Mouse (Mus musculus) C2C12 (cell line): Measurements from ENCODE around the gene 4930503B20Rik. TPM values are rescaled to one million over a fixed set of nuclear protein-coding genes. Genes with fewer than 3 reads are reported as not detected.

Experiments
- H3K27me3 ChIP-seq: one replicate; pipeline ENCODE4 v1.6.1; 2011; ENCODE audit not compliant: control insufficient read depth, insufficient read depth, insufficient read length
- H3K36me3 ChIP-seq: one replicate; pipeline ENCODE4 v1.6.1; 2011; ENCODE audit not compliant: control insufficient read depth, insufficient read depth
- H3K4me3 ChIP-seq: one replicate; pipeline ENCODE4 v1.5.1; 2011; ENCODE audit warnings: mild to moderate bottlenecking, control low read depth; ENCODE audit not compliant: poor library complexity, insufficient read depth, severe bottlenecking
- H3K79me2 ChIP-seq: one replicate; pipeline ENCODE4 v1.6.1; 2011; ENCODE audit not compliant: control insufficient read depth, insufficient read depth
- H3K79me3 ChIP-seq: one replicate; pipeline ENCODE4 v1.6.1; 2011; ENCODE audit warnings: low read depth, control low read depth
- H3ac ChIP-seq: one replicate; pipeline ENCODE3; 2011; ENCODE audit warnings: low read depth; ENCODE audit not compliant: control insufficient read depth, insufficient read length
- CEBPB ChIP-seq: IDR thresholded peaks from one replicate; pipeline ENCODE4 v1.6.1; 2011; ENCODE audit warnings: low read depth, mild to moderate bottlenecking, control low read depth, moderate library complexity
- CTCF ChIP-seq: IDR thresholded peaks from one replicate; pipeline ENCODE4 v1.5.1; 2011; ENCODE audit not compliant: control insufficient read depth, insufficient read depth, insufficient read length
- FOSL1 ChIP-seq: IDR thresholded peaks from one replicate; pipeline ENCODE4 v1.8.0; 2011; ENCODE audit warnings: mild to moderate bottlenecking, low read length; ENCODE audit not compliant: poor library complexity, insufficient read depth, severe bottlenecking
- MAX ChIP-seq: IDR thresholded peaks from one replicate; pipeline ENCODE4 v1.6.1; 2011; ENCODE audit warnings: mild to moderate bottlenecking, control low read depth
- MYOD1 ChIP-seq: IDR thresholded peaks from one replicate; pipeline ENCODE4 v1.6.1; 2011; ENCODE audit warnings: low read depth; ENCODE audit not compliant: control insufficient read depth, insufficient read length
- MYOG ChIP-seq: IDR thresholded peaks from one replicate; pipeline ENCODE4 v1.6.1; 2011; ENCODE audit not compliant: control insufficient read depth, insufficient read length; ENCODE audit errors: extremely low read depth
- USF1 ChIP-seq: IDR thresholded peaks from one replicate; pipeline ENCODE4 v1.6.1; 2011; ENCODE audit warnings: low read depth, mild to moderate bottlenecking, control low read depth, moderate library complexity
- polyA plus RNA-seq: library from polyadenylated mRNA; unstranded; fragments of >200 nt; fragmentation: generic; extraction: Trizol; gene quantifications from one replicate; pipeline ENCODE4 v1.2.1, GENCODE M21; 2012; ENCODE audit warnings: missing spikeins

The 4930503B20Rik gene
- polyA plus RNA-seq, 1 experiment, result not detected

DNA sequence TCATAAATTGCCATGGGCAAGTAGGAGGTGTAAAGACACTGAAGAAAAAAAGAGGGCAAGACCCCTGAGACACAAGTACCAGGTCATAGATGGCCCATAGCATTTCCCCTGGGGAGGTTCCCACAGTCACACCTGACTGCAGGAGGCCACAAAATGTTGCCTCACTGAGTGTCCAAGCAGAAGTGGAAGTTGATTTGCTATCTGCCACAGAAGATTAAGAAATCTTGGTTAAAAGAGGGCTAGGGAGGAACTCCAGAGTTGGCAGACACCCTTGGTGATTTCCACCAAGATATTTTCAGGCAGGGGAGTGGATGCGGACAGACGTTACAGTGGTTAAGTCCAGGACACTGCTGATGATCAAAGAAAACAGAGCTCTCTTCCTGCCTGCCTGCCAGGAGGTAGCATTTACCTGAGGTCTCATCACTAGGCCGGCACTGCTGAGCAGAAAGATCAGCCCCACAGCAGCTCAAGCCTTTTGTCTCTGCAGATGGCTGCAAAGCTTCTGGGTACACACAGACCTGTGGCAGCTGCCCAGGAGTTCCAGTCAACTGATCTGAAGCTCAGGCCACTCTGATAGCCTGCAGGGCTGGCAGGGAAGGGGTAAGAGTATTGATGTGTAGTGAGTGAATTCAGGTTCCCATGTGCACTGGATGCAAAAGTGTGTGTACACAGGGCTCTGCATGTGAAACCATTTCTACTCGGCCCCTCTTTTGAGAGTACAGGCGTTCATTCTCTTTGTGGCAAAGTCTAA, 34.4 kb downstream of the 4930503B20Rik start:
- Histone ChIP-seq H3ac (no peak overlapping the region), H3K79me3 (no peaks in the 10 kb centered on the region), H3K36me3 (no peaks in the 10 kb centered on the region), H3K79me2 (no peaks in the 10 kb centered on the region), H3K27me3 (no peaks in the 10 kb centered on the region), H3K4me3 (no peak overlapping the region)
- TF ChIP-seq MYOD1 (no peak), CTCF (no peak), FOSL1 (no peak), USF1 (no peak), CEBPB (no peak), MAX (no peak), MYOG (no peak)

DNA sequence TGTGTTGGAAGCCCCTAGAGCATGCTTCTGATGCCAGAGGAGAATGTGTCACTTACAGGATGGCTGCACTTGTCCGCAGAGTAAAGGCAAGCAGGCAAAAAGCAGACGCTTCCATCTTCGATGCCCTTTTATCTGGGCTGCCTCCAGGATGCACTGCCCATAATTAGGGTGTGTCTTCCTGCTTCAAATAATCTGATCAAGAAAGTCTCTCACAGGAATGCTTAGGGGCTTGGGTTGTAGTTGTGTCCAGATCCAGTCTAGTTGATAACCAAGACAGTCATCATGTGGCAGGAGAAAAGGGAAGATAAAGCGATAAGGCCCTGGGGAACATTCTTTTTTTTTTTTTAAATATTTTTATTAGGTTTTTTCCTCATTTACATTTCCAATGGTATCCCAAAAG, 35.6 kb downstream of the 4930503B20Rik start, which contains the start of gene Dnase2b:
Gene Dnase2b, minus strand, starts transcription at position 101 of the 400 bp plus-strand sequence.
- no peaks in the 10 kb centered on the region for H3K79me3 ChIP-seq
- no peaks in the 10 kb centered on the region for H3K79me2 ChIP-seq
- TF ChIP-seq MAX (no peak), CEBPB (no peak), CTCF (no peak), MYOG (no peak), FOSL1 (no peak)
- H3K36me3 ChIP-seq, result no peaks in the 10 kb centered on the region
- H3K4me3 ChIP-seq, result no peak within 1 kb of the TSS
- no peaks in the 10 kb centered on the region for H3K27me3 ChIP-seq
- H3ac ChIP-seq, result no peak within 1 kb of the TSS

GRCm38 (mm10) chr3:146611821-146612220, 39.3 kb downstream of the 4930503B20Rik start:
- Histone ChIP-seq H3K79me3 (no peaks in the 10 kb centered on the region), H3ac (no peak overlapping the region), H3K79me2 (no peaks in the 10 kb centered on the region), H3K36me3 (no peaks in the 10 kb centered on the region), H3K27me3 (no peaks in the 10 kb centered on the region), H3K4me3 (no peak overlapping the region)
- TF ChIP-seq CEBPB (no peak), USF1 (no peak), MYOD1 (no peak), MAX (no peak), CTCF (no peak), MYOG (no peak), FOSL1 (no peak)

- no peaks in the 10 kb centered on the region for H3K27me3 ChIP-seq
- H3K4me3 ChIP-seq, result no peak overlapping the region
- H3K79me2 ChIP-seq, result no peaks in the 10 kb centered on the region
- TF ChIP-seq CEBPB (no peak), USF1 (no peak), CTCF (no peak), MYOD1 (no peak), MAX (no peak), MYOG (no peak), FOSL1 (no peak)
- no peaks in the 10 kb centered on the region for H3K79me3 ChIP-seq
- H3ac ChIP-seq, result no peak overlapping the region
- H3K36me3 ChIP-seq, result no peaks in the 10 kb centered on the region
Measured at GRCm38 (mm10) chr3:146611261-146611660, 39.9 kb downstream of the 4930503B20Rik start.

DNA sequence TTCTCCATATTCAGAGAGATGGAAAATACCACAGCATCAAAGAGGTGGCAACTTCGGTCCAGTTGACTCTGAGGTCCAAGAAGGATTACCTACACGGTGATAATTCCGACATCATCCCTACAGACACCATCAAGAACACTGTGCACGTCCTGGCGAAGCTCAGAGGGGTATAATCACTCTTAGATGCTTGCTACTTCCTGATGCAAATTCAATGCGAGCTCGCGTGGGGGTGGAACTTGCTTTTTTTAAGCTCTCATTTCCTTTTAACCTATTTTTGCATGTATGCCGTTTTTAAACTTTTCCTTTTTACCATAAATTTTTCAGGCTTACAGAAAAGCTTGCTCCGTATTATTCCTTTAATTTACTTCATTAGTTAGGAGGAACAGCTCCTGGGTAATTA, 40.8 kb downstream of the 4930503B20Rik start:
- TF ChIP-seq MYOG, result no peak
- TF ChIP-seq CEBPB, result no peak
- TF ChIP-seq FOSL1, result no peak
- no peak for TF ChIP-seq CTCF
- TF ChIP-seq USF1, result no peak
- no peaks in the 10 kb centered on the region for H3K79me3 ChIP-seq
- H3ac ChIP-seq, result no peak overlapping the region
- H3K79me2 ChIP-seq, result no peaks in the 10 kb centered on the region
- H3K4me3 ChIP-seq, result no peak overlapping the region
- H3K27me3 ChIP-seq, result no peaks in the 10 kb centered on the region
- H3K36me3 ChIP-seq, result no peaks in the 10 kb centered on the region

GRCm38 (mm10) chr3:146607368-146607767, 43.7 kb downstream of the 4930503B20Rik start:
- TF ChIP-seq USF1 (no peak), MYOD1 (no peak), MYOG (no peak), CTCF (no peak), CEBPB (no peak), MAX (no peak), FOSL1 (no peak)
- no peak overlapping the region for H3K4me3 ChIP-seq

More at GRCm38 (mm10) chr3:146607368-146607767, 43.7 kb downstream of the 4930503B20Rik start:
- H3K36me3 ChIP-seq, result no peaks in the 10 kb centered on the region
- no peaks in the 10 kb centered on the region for H3K79me3 ChIP-seq
- no peaks in the 10 kb centered on the region for H3K79me2 ChIP-seq
- H3K27me3 ChIP-seq, result no peaks in the 10 kb centered on the region
- no peak overlapping the region for H3ac ChIP-seq
